Mouse (Mus musculus) small intestine, adult 2 months (tissue): ENCODE measurements around the gene Homez.

Experiments used
- CTCF ChIP-seq: fragments of 200-500 bp; IDR thresholded peaks from 2 replicates; pipeline ENCODE4 v1.5.1; 2012; ENCODE audit warnings: low read depth, mild to moderate bottlenecking, control low read depth, inconsistent platforms, low read length, moderate library complexity, mixed read lengths; ENCODE audit not compliant: insufficient replicate concordance, insufficient read length; ENCODE audit errors: extremely low read depth
- POLR2A ChIP-seq: fragments of 200-500 bp; IDR thresholded peaks from 2 replicates; pipeline ENCODE4 v1.6.1; 2012; ENCODE audit warnings: low read depth, mild to moderate bottlenecking, control low read depth, inconsistent platforms, low read length, moderate library complexity

DNA sequence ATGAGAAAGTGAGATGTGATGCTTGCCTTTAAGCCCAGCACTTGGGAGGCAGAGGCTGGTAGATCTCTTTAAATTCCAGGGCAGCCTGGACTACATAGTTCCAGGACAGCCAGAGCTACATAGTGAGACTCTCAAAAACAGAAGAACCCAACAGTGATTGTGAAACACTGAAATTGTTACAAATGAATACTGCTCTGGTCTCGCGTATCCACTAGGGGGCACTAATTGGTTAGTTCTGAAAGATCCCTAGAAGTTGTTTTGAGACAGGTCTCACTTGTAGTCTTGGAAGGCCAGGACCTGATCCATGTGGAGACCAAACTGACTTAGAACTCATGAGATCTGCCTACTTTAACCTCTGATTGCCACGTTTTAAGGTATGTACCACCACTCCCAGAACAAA lies 29.6 kb upstream of the Homez start:
- TF ChIP-seq CTCF = 0 out of 2 replicates have a peak, but pooled peaks have one; percentile 21
- no peak for TF ChIP-seq POLR2A
